Mouse (Mus musculus): Measurements from ENCODE around the gene Ing2. TPM values are rescaled to one million over a fixed set of nuclear protein-coding genes. Genes with fewer than 3 reads are reported as not detected.

Gene Ing2
- polyA plus RNA-seq, 1 experiment from 2014 or later, result 6.0 TPM

DNA sequence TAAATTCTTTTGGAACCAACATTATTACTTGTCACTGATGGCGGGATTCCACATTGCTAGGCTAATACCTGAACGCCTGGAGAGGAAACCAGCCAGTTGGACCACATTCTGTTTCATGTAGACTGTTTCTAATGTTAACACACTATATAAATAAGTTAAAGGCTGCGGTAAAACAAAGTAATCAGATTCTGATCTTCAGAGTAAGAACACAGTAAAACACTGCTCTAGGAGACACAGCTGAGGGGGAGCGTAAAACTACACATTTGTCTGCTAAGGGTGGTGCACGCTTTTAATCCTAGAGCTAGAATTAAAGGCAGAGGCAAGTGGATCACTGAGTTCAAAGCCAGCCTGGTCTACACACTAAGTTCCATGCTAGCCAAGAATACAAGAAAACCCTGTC, 12.6 kb downstream of the Ing2 start:
- Histone ChIP-seq H3K27ac (ENCODE audit: low read length) (no peak overlapping the region), H3K9me3 (ENCODE audit: control insufficient read depth, low read length) (no peaks in the 10 kb centered on the region), H3K4me2 (ENCODE audit: low read length) (no peak overlapping the region), H3K9ac (replicated peaks; ENCODE audit: low read depth, low read length) (no peak overlapping the region), H3K27me3 (replicated peaks; ENCODE audit: control insufficient read depth, insufficient read depth, low read length) (no peaks in the 10 kb centered on the region), H3K4me1 (replicated peaks; ENCODE audit: control insufficient read depth, insufficient read depth, low read length) (no peaks in the 10 kb centered on the region), H3K4me3 (replicated peaks; ENCODE audit: low read length) (no peak overlapping the region), H3K36me3 (ENCODE audit: control insufficient read depth, insufficient read depth) (0 out of 2 replicates have a peak, but pooled peaks cover 2% of the 10 kb centered on the region)
- whole genome bisulfite sequencing, result 95% methylated on average over 5 of the region's 5 CpGs
- no peak for ATAC-seq

DNA sequence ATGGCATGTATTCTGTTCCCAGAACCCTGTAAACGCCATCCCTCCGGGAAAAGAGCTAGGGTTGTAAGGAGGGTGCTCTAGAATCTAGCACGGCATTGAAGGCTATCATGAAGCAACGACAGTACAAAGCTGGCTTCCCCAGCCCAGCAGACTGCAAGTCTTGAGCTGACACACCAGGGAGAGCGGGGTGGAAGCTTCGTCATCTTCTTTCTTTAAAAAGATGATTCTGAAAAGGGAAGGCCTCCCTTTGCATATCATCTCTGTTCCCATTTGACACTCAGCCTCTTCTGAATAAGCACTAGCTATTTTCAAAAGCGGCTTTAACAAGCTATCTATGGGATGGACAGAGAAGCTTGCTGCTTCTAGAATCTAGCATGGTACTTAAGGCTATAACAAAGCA, 15.0 kb downstream of the Ing2 start:
- Histone ChIP-seq H3K9me3 (ENCODE audit: control insufficient read depth, low read length) (no peaks in the 10 kb centered on the region), H3K9ac (replicated peaks; ENCODE audit: low read depth, low read length) (no peak overlapping the region), H3K27ac (ENCODE audit: low read length) (no peak overlapping the region), H3K36me3 (ENCODE audit: control insufficient read depth, insufficient read depth) (no peaks in the 10 kb centered on the region), H3K4me2 (ENCODE audit: low read length) (no peak overlapping the region), H3K27me3 (replicated peaks; ENCODE audit: control insufficient read depth, insufficient read depth, low read length) (no peaks in the 10 kb centered on the region), H3K4me3 (replicated peaks; ENCODE audit: low read length) (no peak overlapping the region), H3K4me1 (replicated peaks; ENCODE audit: control insufficient read depth, insufficient read depth, low read length) (no peaks in the 10 kb centered on the region)
- WGBS, result 92% methylated on average over 7 of the region's 7 CpGs
- no peak for ATAC-seq

- Histone ChIP-seq H3K4me3 (replicated peaks; ENCODE audit: low read length) (no peak overlapping the region), H3K36me3 (ENCODE audit: control insufficient read depth, insufficient read depth) (no peaks in the 10 kb centered on the region), H3K4me2 (ENCODE audit: low read length) (no peak overlapping the region), H3K27ac (ENCODE audit: low read length) (no peak overlapping the region), H3K4me1 (replicated peaks; ENCODE audit: control insufficient read depth, insufficient read depth, low read length) (no peaks in the 10 kb centered on the region), H3K27me3 (replicated peaks; ENCODE audit: control insufficient read depth, insufficient read depth, low read length) (no peaks in the 10 kb centered on the region), H3K9me3 (ENCODE audit: control insufficient read depth, low read length) (no peaks in the 10 kb centered on the region), H3K9ac (replicated peaks; ENCODE audit: low read depth, low read length) (no peak overlapping the region)
- no peak for ATAC-seq
- 93% methylated on average over 5 of the region's 5 CpGs for WGBS
Measured at GRCm38 (mm10) chr8:47659463-47659862, 15.9 kb downstream of the Ing2 start.

- Histone ChIP-seq H3K4me3 (replicated peaks; ENCODE audit: low read length) (no peak overlapping the region), H3K4me2 (ENCODE audit: low read length) (no peak overlapping the region), H3K27ac (ENCODE audit: low read length) (no peak overlapping the region), H3K4me1 (replicated peaks; ENCODE audit: control insufficient read depth, insufficient read depth, low read length) (no peaks in the 10 kb centered on the region), H3K9ac (replicated peaks; ENCODE audit: low read depth, low read length) (no peak overlapping the region), H3K9me3 (ENCODE audit: control insufficient read depth, low read length) (no peaks in the 10 kb centered on the region), H3K36me3 (ENCODE audit: control insufficient read depth, insufficient read depth) (no peaks in the 10 kb centered on the region), H3K27me3 (replicated peaks; ENCODE audit: control insufficient read depth, insufficient read depth, low read length) (no peaks in the 10 kb centered on the region)
- 47% methylated on average over 3 of the region's 3 CpGs for WGBS
- ATAC-seq, result no peak
Measured at GRCm38 (mm10) chr8:47654406-47654805, 20.9 kb downstream of the Ing2 start.

GRCm38 (mm10) chr8:47652737-47653076, 22.6 kb downstream of the Ing2 start:
- 84% methylated on average over 3 of the region's 3 CpGs for WGBS
- ATAC-seq, result no peak
- H3K27ac ChIP-seq (ENCODE audit: low read length), result no peak overlapping the region

GRCm38 (mm10) chr8:47651913-47652736, 23.2 kb downstream of the Ing2 start:
- H3K9ac ChIP-seq (replicated peaks; ENCODE audit: low read depth, low read length), result no peak overlapping the region
- no peak overlapping the region for H3K4me2 ChIP-seq (ENCODE audit: low read length)
- ATAC-seq, result no peak
- no peaks in the 10 kb centered on the region for H3K4me1 ChIP-seq (replicated peaks; ENCODE audit: control insufficient read depth, insufficient read depth, low read length)
- no peak overlapping the region for H3K27ac ChIP-seq (ENCODE audit: low read length)
- 74% methylated on average over 13 of the region's 13 CpGs for WGBS
- no peaks in the 10 kb centered on the region for H3K27me3 ChIP-seq (replicated peaks; ENCODE audit: control insufficient read depth, insufficient read depth, low read length)
- H3K4me3 ChIP-seq (replicated peaks; ENCODE audit: low read length), result no peak overlapping the region
- H3K9me3 ChIP-seq (ENCODE audit: control insufficient read depth, low read length), result no peaks in the 10 kb centered on the region
- no peaks in the 10 kb centered on the region for H3K36me3 ChIP-seq (ENCODE audit: control insufficient read depth, insufficient read depth)

More at GRCm38 (mm10) chr8:47652737-47653076, 22.6 kb downstream of the Ing2 start:
- H3K9ac ChIP-seq (replicated peaks; ENCODE audit: low read depth, low read length), result no peak overlapping the region
- no peaks in the 10 kb centered on the region for H3K9me3 ChIP-seq (ENCODE audit: control insufficient read depth, low read length)
- no peak overlapping the region for H3K4me2 ChIP-seq (ENCODE audit: low read length)
- H3K36me3 ChIP-seq (ENCODE audit: control insufficient read depth, insufficient read depth), result no peaks in the 10 kb centered on the region
- no peaks in the 10 kb centered on the region for H3K27me3 ChIP-seq (replicated peaks; ENCODE audit: control insufficient read depth, insufficient read depth, low read length)
- no peaks in the 10 kb centered on the region for H3K4me1 ChIP-seq (replicated peaks; ENCODE audit: control insufficient read depth, insufficient read depth, low read length)
- no peak overlapping the region for H3K4me3 ChIP-seq (replicated peaks; ENCODE audit: low read length)

GRCm38 (mm10) chr8:47650853-47651252, 24.5 kb downstream of the Ing2 start:
- Histone ChIP-seq H3K27ac (ENCODE audit: low read length) (no peak overlapping the region), H3K36me3 (ENCODE audit: control insufficient read depth, insufficient read depth) (no peaks in the 10 kb centered on the region), H3K27me3 (replicated peaks; ENCODE audit: control insufficient read depth, insufficient read depth, low read length) (no peaks in the 10 kb centered on the region), H3K4me1 (replicated peaks; ENCODE audit: control insufficient read depth, insufficient read depth, low read length) (no peaks in the 10 kb centered on the region), H3K4me2 (ENCODE audit: low read length) (no peak overlapping the region), H3K9ac (replicated peaks; ENCODE audit: low read depth, low read length) (no peak overlapping the region), H3K4me3 (replicated peaks; ENCODE audit: low read length) (no peak overlapping the region), H3K9me3 (ENCODE audit: control insufficient read depth, low read length) (peaks cover 4% of the 10 kb centered on the region; the same call in 1 of the 2 replicates)
- WGBS, result 90% methylated on average over 4 of the region's 4 CpGs
- no peak for ATAC-seq

DNA sequence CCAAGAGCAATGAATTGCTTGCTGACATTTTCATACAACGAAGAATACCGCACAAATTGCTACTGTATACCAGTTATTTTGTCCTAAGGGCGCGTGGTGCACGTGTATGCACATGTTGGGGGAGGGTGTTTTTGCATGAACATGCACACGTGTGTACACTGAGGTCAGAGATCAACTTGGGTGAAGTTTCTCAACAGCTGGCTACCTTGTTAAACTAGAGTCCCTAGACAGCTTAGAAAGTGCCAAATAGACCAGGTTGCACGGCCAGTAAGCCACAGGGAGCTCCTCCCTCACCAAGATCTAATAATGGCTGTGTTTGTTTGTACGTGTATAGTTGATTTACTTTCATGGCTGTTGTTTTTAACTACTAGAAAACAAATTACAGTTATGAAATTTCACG, 25.8 kb downstream of the Ing2 start:
- no peak for ATAC-seq
- Histone ChIP-seq H3K9ac (replicated peaks; ENCODE audit: low read depth, low read length) (no peak overlapping the region), H3K4me1 (replicated peaks; ENCODE audit: control insufficient read depth, insufficient read depth, low read length) (no peaks in the 10 kb centered on the region), H3K27me3 (replicated peaks; ENCODE audit: control insufficient read depth, insufficient read depth, low read length) (no peaks in the 10 kb centered on the region), H3K4me2 (ENCODE audit: low read length) (no peak overlapping the region), H3K9me3 (ENCODE audit: control insufficient read depth, low read length) (peaks cover 4% of the 10 kb centered on the region; the same call in 1 of the 2 replicates), H3K27ac (ENCODE audit: low read length) (no peak overlapping the region), H3K4me3 (replicated peaks; ENCODE audit: low read length) (no peak overlapping the region), H3K36me3 (ENCODE audit: control insufficient read depth, insufficient read depth) (no peaks in the 10 kb centered on the region)
- 89% methylated on average over 9 of the region's 9 CpGs for WGBS

DNA sequence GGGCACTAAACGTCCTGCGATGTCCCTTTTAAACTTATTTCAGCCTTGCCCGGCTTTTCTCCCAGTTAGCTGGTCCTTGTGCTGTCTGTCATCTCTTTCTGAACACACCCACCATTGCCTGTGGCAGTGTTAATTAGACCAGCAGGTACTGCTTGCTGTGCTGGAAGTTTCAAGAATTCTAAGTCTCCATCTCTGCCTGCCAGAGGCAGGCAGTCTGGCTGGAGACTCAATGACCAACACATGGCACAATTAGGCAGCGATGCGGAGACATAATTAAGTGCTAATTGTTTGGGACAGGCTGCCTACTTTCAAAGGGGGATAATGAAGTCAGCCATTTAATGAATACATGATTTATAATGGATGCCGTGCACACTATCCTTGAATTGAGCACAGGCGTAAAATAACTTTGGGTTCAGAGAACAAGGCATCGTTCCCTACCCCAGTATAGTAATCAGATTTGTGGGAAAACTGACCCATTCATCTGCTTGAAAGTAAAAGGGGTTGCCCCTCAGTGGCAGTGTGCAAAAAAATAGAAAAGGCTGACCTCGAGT, 32.8 kb downstream of the Ing2 start:
- WGBS, result 13% methylated on average over 9 of the region's 9 CpGs
- peak overlapping the region; percentile 23; the same call in 1 of the 2 replicates for H3K4me2 ChIP-seq (ENCODE audit: low read length)
- H3K36me3 ChIP-seq (ENCODE audit: control insufficient read depth, insufficient read depth), result no peaks in the 10 kb centered on the region
- no peak overlapping the region for H3K4me3 ChIP-seq (replicated peaks; ENCODE audit: low read length)
- H3K4me1 ChIP-seq (replicated peaks; ENCODE audit: control insufficient read depth, insufficient read depth, low read length), result peaks cover 9% of the 10 kb centered on the region
- H3K9ac ChIP-seq (replicated peaks; ENCODE audit: low read depth, low read length), result 0 out of 2 replicates have a peak overlapping the region, but pooled peaks have one; percentile 22
- peaks cover 17% of the 10 kb centered on the region; the same call in 1 of the 2 replicates for H3K9me3 ChIP-seq (ENCODE audit: control insufficient read depth, low read length)
- H3K27me3 ChIP-seq (replicated peaks; ENCODE audit: control insufficient read depth, insufficient read depth, low read length), result no peaks in the 10 kb centered on the region
- H3K27ac ChIP-seq (ENCODE audit: low read length), result no peak overlapping the region
- ATAC-seq, result peak; percentile 98

All from forebrain, embryonic 16.5 days (tissue).